Mouse (Mus musculus) heart, embryonic 14.5 days (tissue): ENCODE data around the gene Nanp. TPM values are rescaled to one million over a fixed set of nuclear protein-coding genes. Genes with fewer than 3 reads are reported as not detected.

ENCODE experiments used
- ATAC-seq: fragments of 200-750 bp; cut with Nextera tagmentation; 2 replicates; pipeline ENCODE4 v1.8.0; 2017; ENCODE audit warnings: low read depth, moderate TSS enrichment; ENCODE audit not compliant: insufficient number of reproducible peaks, insufficient read depth, low FRiP score
- H3K27ac ChIP-seq, 2 experiments: fragments of 200-500 bp in 1 of 2; fragments of 300-500 bp in 1 of 2; sonication (generic) in 1 of 2; replicated peaks in 1 of 2; 2 replicates each; pipeline ENCODE4 v1.5.1; 2012 to 2014; ENCODE audit warnings: low read depth in 2 of 2, low read length in 2 of 2, control low read depth in 1 of 2, mild to moderate bottlenecking in 1 of 2, mixed read lengths in 1 of 2; ENCODE audit not compliant: control insufficient read depth in 1 of 2, insufficient read depth in 1 of 2
- H3K27me3 ChIP-seq: fragments of 300-500 bp; sonication (generic); 2 replicates; pipeline ENCODE4 v1.6.1; 2014; ENCODE audit warnings: mild to moderate bottlenecking, low read length, control low read depth; ENCODE audit not compliant: control insufficient read depth, insufficient read depth
- H3K36me3 ChIP-seq: fragments of 300-500 bp; sonication (generic); 2 replicates; pipeline ENCODE4 v1.6.1; 2014; ENCODE audit warnings: mild to moderate bottlenecking, control low read depth, low read length, mixed read lengths; ENCODE audit not compliant: control insufficient read depth, insufficient read depth
- H3K4me1 ChIP-seq, 2 experiments: fragments of 200-500 bp in 1 of 2; fragments of 300-500 bp in 1 of 2; sonication (generic) in 1 of 2; 2 replicates each; pipeline ENCODE4 v1.6.1; 2012 to 2014; ENCODE audit warnings: low read length in 2 of 2, control low read depth in 1 of 2, mixed read lengths in 1 of 2; ENCODE audit not compliant: control insufficient read depth in 2 of 2, insufficient read depth in 2 of 2
- H3K4me2 ChIP-seq: fragments of 300-500 bp; sonication (generic); 2 replicates; pipeline ENCODE4 v1.6.1; 2014; ENCODE audit warnings: mild to moderate bottlenecking, low read length
- H3K4me3 ChIP-seq, 2 experiments: fragments of 200-500 bp in 1 of 2; fragments of 300-500 bp in 1 of 2; sonication (generic) in 1 of 2; 2 replicates each; pipeline ENCODE4 v1.5.1; 2012 to 2014; ENCODE audit warnings: low read length in 2 of 2, mild to moderate bottlenecking in 2 of 2, control low read depth in 1 of 2, low read depth in 1 of 2, moderate library complexity in 1 of 2; ENCODE audit not compliant: control insufficient read depth in 1 of 2, insufficient read depth in 1 of 2
- H3K9ac ChIP-seq: fragments of 300-500 bp; sonication (generic); 2 replicates; pipeline ENCODE4 v1.6.1; 2014; ENCODE audit warnings: mild to moderate bottlenecking, low read length
- H3K9me3 ChIP-seq: fragments of 300-500 bp; sonication (generic); 2 replicates; pipeline ENCODE4 v1.6.1; 2016; ENCODE audit warnings: low read length, control low read depth; ENCODE audit not compliant: control insufficient read depth
- WGBS: fragments of 180-500 bp; shearing (Covaris S2); extraction: QIAGEN DNeasy Blood & Tissue Kit; methylation state at CpG from one replicate; pipeline ENCODE4 v1.1.7; 2014; 5-methylcytosine and 5-hydroxymethylcytosine counted together
- polyA plus RNA-seq: library from polyadenylated mRNA; unstranded; fragments of >200 nt; fragmentation: Nextera tagmentation; extraction: Ambion mirVana; gene quantifications from 2 replicates; pipeline ENCODE4 v1.2.1, GENCODE M21; 2014

The Nanp gene
- polyA plus RNA-seq, 1 experiment from 2014 or later: 18.2 TPM

- H3K36me3 ChIP-seq: no peaks in the 10 kb centered on the region; the same call in 1 of the 2 replicates
- H3K27me3 ChIP-seq: no peaks in the 10 kb centered on the region
- 63% methylated on average over 2 of the region's 2 CpGs for WGBS
- ATAC-seq: no peak
- peaks cover 8 to 12% of the 10 kb centered on the region in 2 experiments; a peak in 3 of 4 replicates for H3K4me1 ChIP-seq
- H3K9ac ChIP-seq: no peak overlapping the region
- 0 out of 2 replicates have a peak, but pooled peaks cover 3% of the 10 kb centered on the region for H3K9me3 ChIP-seq
- H3K27ac ChIP-seq: no peak overlapping the region
- H3K4me2 ChIP-seq: no peak overlapping the region
- no peak overlapping the region for H3K4me3 ChIP-seq
Observed at GRCm38 (mm10) chr2:151036721-151037120, 2.5 kb downstream of the Nanp start.

GRCm38 (mm10) chr2:151034435-151034834 lies 4.8 kb downstream of the Nanp start:
- Histone ChIP-seq H3K9me3 (no peaks in the 10 kb centered on the region), H3K4me1 (peaks cover 6 to 8% of the 10 kb centered on the region in 2 experiments; a peak in 3 of 4 replicates), H3K27me3 (no peaks in the 10 kb centered on the region), H3K4me3 (no peak overlapping the region), H3K4me2 (no peak overlapping the region), H3K27ac (no peak overlapping the region), H3K36me3 (peaks cover under 1% of the 10 kb centered on the region; the same call in 1 of the 2 replicates), H3K9ac (no peak overlapping the region)
- ATAC-seq: no peak
- WGBS: 87% methylated on average over 3 of the region's 3 CpGs

DNA sequence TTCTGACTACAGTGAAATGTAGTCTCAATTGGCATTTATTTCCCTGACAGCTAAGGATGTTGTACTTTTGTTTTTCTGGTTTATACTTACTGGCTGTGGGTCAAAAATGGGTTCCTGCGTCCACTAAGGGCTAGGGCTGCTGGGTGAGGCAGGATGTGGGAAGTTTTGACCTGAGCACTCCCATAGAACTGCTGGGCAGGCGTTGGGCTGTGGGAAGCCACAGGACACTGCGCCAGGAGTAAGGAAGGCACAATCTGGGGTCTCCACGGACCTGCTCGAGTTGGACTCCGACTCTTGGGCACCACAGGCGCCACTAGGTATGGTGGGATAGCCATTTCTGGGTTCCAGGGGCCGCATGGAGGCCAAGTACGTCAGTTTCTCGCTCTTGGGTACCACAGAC lies 18.0 kb downstream of the Nanp start:
- no peak for ATAC-seq
- 79% methylated on average over 10 of the region's 10 CpGs for WGBS
- H3K27ac ChIP-seq: no peak overlapping the region

GRCm38 (mm10) chr2:151015316-151015715 lies 23.9 kb downstream of the Nanp start:
- Histone ChIP-seq H3K4me2 (no peak overlapping the region), H3K27me3 (0 out of 2 replicates have a peak, but pooled peaks cover 2% of the 10 kb centered on the region), H3K9ac (no peak overlapping the region), H3K4me1 (no peaks in the 10 kb centered on the region), H3K36me3 (no peaks in the 10 kb centered on the region), H3K9me3 (no peaks in the 10 kb centered on the region), H3K4me3 (no peak overlapping the region), H3K27ac (no peak overlapping the region)
- no peak for ATAC-seq
- WGBS: 72% methylated on average over 2 of the region's 2 CpGs

More for the DNA sequence above, 18.0 kb downstream of the Nanp start:
- H3K36me3 ChIP-seq: no peaks in the 10 kb centered on the region
- 0 out of 2 replicates have a peak, but pooled peaks cover 2% of the 10 kb centered on the region for H3K27me3 ChIP-seq
- H3K9ac ChIP-seq: no peak overlapping the region
- H3K9me3 ChIP-seq: no peaks in the 10 kb centered on the region
- no peaks in the 10 kb centered on the region for H3K4me1 ChIP-seq
- no peak overlapping the region for H3K4me3 ChIP-seq
- H3K4me2 ChIP-seq: no peak overlapping the region

GRCm38 (mm10) chr2:151011273-151011672 lies 27.9 kb downstream of the Nanp start:
- Histone ChIP-seq H3K9ac (no peak overlapping the region), H3K9me3 (no peaks in the 10 kb centered on the region), H3K27me3 (no peaks in the 10 kb centered on the region), H3K27ac (no peak overlapping the region), H3K36me3 (no peaks in the 10 kb centered on the region), H3K4me2 (no peak overlapping the region), H3K4me1 (peaks cover 5% of the 10 kb centered on the region in 2 experiments; a peak in 3 of 4 replicates), H3K4me3 (no peak overlapping the region)
- 58% methylated on average over 1 of the region's 1 CpGs for WGBS
- ATAC-seq: no peak

DNA sequence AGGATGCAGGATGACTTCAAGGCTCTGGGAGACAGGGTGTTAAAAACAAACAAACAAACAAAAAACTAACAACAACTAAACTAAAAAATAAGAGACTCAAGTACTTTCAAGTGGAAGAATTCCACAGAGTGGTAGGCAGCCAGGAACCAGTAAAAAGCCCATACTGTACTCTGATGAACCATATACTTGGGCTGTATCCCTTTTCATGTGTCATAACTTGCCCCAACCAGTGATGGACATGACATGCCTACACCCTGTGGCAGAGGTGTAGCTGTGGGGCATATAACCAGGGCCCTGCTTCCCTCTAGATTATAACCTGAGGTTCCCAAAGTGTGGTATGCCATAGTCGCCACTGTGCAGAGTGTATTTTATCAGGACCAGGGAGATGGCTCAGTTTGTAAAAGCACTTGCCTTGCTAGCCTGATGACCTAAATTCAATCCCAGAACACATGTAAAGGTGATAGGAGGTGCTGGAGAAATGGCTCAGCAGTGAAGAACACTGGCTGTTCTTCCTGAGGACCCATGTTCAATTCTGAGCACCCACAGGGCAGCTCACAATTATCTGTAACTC lies 29.6 kb downstream of the Nanp start:
- 84% methylated on average over 1 of the region's 1 CpGs for WGBS
- peak overlapping the region; percentile 96 for H3K4me2 ChIP-seq
- H3K36me3 ChIP-seq: no peaks in the 10 kb centered on the region
- no peak for ATAC-seq
- no peak overlapping the region for H3K27ac ChIP-seq
- no peaks in the 10 kb centered on the region for H3K9me3 ChIP-seq
- peaks cover 6 to 9% of the 10 kb centered on the region in 2 experiments for H3K4me1 ChIP-seq
- peak overlapping the region; percentile 77; the same call in 1 of the 2 replicates for H3K9ac ChIP-seq
- H3K27me3 ChIP-seq: no peaks in the 10 kb centered on the region
- peak overlapping the region; percentile 62 to 97; a peak in 3 of 4 replicates for H3K4me3 ChIP-seq

DNA sequence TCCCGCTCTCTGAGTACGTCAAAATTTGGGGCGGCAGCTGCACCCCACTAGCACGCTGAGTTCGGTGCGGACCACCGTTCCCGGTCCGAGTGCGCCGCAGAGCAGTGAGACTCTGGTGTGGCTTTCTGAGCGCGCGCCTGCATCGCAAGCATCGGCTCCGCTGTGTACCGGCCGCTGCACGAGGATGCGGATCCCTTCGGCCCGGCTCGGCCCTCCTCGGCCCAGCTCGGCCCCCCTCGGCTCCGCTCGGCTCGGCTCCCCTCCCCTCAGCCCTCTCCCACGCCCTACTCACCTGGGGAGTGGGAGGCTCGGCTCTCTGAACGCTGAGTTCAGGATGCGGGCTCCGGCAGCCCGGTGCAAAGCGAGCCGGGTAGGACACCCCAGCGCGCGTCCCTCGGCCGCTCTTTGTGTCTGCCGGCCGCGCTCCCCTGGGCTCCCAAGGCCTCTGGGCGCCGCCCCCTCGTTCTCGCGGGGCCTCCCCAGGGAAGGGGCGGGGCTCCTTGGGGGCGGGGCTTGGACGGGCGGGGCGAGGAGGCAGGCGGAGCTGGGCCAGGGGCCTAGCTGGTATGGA lies 30.2 kb downstream of the Nanp start:
- H3K4me2 ChIP-seq: peak overlapping the region; percentile 96
- no peaks in the 10 kb centered on the region for H3K36me3 ChIP-seq
- WGBS: under 1% methylated on average over 55 of the region's 57 CpGs
- peaks cover 9 to 13% of the 10 kb centered on the region in 2 experiments for H3K4me1 ChIP-seq
- no peaks in the 10 kb centered on the region for H3K9me3 ChIP-seq
- ATAC-seq: peak; percentile 90
- H3K27ac ChIP-seq: peak overlapping the region; percentile 10 to 41; a peak in 3 of 4 replicates
- H3K9ac ChIP-seq: peak overlapping the region; percentile 77
- H3K27me3 ChIP-seq: no peaks in the 10 kb centered on the region
- peak overlapping the region; percentile 62 to 97 for H3K4me3 ChIP-seq
